Mouse (Mus musculus): ENCODE measurements around the gene Tmx1.

Tmx1 gene

GRCm38 (mm10) chr12:70486716-70487480, 34.0 kb downstream of the Tmx1 start:
- no peak for DNase-seq

DNA sequence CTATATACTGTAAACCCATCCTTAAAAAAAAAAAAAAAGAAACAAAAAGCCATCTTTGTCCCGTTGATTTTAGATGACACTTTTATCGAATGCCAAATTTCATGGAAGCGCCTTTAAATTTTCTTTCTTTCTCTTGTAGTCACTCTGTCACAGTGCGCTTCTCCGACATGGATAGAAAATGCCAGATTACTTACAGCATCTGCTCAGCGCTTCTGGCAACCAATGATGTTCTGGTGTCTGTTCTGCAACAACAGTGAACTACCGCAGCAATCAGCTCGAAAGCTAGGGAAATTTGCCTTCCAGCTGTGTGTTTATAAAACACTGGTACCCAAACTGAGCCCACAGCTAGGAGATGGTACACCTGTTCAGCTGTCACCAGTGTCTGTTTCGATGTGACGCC, 39.5 kb downstream of the Tmx1 start:
- DNase-seq, result no peak

DNA sequence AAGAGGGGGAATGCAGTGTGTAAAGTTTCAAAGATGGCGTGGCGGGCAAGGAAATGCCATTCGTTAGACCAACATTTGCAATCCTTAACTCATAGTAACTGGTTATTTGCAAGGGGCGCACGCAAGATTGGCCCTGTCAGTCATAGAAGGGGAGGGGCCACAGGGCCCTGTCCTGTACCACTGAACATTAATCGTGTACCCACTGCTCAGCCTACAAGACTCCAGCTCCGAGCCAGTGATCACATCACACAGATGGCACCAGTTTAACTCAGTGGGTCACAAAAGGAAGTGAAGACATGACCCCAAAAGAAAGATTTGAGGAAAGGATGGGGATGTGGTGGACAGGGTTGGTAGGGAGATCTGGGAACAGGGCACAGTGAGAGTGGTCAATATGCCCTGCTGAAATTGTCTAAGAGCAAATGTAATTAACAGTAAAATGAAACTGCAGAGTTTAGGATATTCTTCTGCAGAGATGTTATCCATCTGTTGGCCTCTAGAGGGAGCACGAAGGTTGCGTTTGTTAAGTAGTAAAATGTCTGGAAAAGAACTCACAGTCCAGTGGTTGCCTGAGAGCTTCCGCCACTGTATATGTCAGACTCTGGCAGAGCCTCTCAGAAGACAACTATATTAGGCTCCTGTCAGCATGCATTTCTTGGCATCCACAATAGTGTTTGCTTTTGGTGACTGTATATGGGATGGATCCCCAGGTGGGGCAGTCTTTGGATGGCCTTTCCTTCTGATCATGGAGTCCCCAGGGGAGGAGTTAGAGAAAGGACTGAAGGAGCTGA, 41.8 kb downstream of the Tmx1 start:
- peak; percentile 45 to 60 for DNase-seq

DNA sequence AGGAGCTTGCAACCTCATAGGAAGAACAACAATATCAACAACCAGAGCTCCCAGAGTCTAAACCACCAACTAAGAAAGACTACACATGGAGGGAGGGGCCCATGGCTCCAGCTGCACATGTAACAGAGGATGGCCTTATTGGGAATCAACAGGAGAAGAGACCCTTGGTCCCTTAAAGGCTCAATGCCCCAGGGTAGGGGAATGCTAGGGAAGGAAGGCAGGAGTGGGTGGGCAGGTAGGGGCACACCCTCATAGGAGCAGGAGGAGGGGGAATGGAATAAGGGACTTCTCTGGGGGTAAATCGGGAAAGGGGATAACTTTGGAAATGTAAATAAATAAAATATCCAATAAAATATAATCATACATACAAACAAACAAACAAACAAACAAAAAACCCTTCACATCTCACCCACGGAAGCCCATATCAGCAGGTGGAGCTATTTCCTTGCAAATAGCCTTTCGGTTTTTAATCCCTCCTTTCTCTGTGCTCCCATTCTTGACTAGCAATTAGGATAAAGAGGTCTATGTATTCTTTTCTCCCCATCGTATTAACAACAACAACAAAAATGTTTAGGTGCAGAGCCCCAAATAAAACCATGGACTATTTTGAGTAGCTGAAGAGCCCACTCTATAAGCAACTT, 42.5 kb downstream of the Tmx1 start:
- DNase-seq, result peak; percentile 25 to 42

DNA sequence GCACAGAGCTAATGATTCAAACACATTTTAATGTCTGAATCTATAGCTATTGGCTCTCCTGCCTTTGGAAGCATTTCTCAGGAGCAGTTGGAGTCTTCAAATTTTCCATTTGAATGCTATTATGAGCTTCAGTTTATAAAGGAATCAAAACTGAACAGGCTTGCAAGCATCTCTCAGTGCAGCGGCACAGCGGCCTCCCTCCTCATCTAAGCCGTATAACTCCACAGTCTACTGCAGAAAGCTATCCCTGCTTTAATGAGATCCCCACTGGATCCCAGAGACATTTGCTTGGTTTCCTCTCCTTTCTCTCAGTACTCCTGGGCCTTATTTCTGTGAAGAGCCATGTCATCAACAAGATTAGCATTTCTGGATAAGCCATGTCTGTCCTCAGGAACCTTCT, 45.2 kb downstream of the Tmx1 start:
- DNase-seq, result no peak

GRCm38 (mm10) chr12:70505971-70506370, 53.1 kb downstream of the Tmx1 start:
- DNase-seq, result no peak

- DNase-seq, result no peak
Observed at GRCm38 (mm10) chr12:70512023-70512422, 59.1 kb downstream of the Tmx1 start.

- no peak for DNase-seq
Observed at GRCm38 (mm10) chr12:70512431-70512830, 59.5 kb downstream of the Tmx1 start.

Data from kidney, postnatal 4 days (tissue).